Mouse (Mus musculus): Measurements from ENCODE around the gene Tab1. TPM values are rescaled to one million over a fixed set of nuclear protein-coding genes. Genes with fewer than 3 reads are reported as not detected.

Tab1 gene
- 47.5 and 48.5 TPM in 2 replicates for polyA plus RNA-seq (2016; fragmentation: Nextera tagmentation; extraction: Ambion mirVana)

DNA sequence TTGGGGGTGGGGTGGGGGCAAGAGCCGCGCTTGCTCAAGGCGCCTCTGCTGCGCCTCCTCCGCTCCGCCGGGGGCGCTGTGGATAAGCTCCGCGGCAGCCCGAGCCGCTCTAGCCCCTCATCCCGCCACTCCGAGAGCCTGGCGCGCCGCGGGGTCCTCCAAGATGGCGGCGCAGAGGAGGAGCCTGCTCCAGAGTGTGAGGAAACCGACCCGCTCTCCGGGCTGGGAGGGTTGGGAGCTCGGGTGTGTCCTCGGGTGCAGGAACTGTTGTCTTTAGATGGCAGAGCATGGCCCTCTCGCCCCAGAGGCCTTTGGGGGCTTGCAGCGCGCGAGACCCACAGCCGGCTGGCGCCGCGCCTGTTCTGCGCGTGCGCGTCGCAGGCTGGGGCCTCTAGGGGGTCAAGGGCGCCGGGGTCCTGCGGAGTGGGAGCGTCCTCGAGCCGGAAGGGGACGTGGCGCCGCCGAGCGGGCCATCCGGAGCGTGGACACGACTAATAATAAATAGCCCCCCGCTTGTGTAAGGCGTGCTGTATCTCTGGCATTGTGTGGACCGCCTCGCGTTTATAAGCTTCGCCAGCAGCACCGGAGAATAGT, at the start of gene Tab1:
Tab1 (plus strand) TSS at position 135 of the 594 bp plus-strand sequence.
- Histone ChIP-seq H3K4me2 (replicated peaks) (peak within 1 kb of the TSS; percentile 91), H3K9me3 (no peaks in the 10 kb centered on the region), H3K27ac (peak within 1 kb of the TSS; percentile 98), H3K9ac (peak within 1 kb of the TSS; percentile 83), H3K4me3 (peak within 1 kb of the TSS; percentile 63), H3K4me1 (peaks cover 12% of the 10 kb centered on the region), H3K36me3 (no peaks in the 10 kb centered on the region), H3K27me3 (no peaks in the 10 kb centered on the region)
- under 1% methylated on average over 59 of the region's 59 CpGs for WGBS
- peak; percentile 92 for ATAC-seq (ENCODE audit: insufficient number of reproducible peaks, insufficient read depth, low FRiP score, low TSS enrichment)

DNA sequence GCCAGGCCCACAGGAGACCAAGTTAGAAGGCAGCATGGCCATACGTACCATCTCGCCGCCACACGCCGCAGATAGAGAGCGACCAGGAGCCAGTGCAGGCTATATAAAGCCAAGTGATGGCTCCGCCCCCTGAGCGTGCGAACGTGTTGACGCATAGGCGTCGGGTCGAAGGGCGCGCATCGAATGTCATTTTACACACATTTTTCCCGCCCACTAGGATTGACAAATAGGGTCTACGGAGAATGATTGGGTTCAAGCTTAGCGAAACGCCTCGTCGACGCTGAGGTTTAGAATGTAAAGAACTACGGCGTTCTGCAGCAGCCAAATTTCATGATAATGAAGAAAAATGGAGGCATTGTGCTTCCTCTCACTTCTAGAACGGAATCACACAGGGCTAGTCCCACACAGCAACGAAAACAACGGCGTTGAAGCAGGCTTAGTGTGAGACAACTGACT, 49.6 kb upstream of the Tab1 start:
- Histone ChIP-seq H3K9ac (peak overlapping the region; percentile 95), H3K4me1 (peaks cover 26% of the 10 kb centered on the region), H3K9me3 (no peaks in the 10 kb centered on the region), H3K4me3 (peak overlapping the region; percentile 92), H3K4me2 (replicated peaks) (peak overlapping the region; percentile 71), H3K27ac (peak overlapping the region; percentile 94), H3K36me3 (peaks cover 39% of the 10 kb centered on the region), H3K27me3 (no peaks in the 10 kb centered on the region)
- ATAC-seq (ENCODE audit: insufficient number of reproducible peaks, insufficient read depth, low FRiP score, low TSS enrichment): peak; percentile 89
- WGBS: under 1% methylated on average over 30 of the region's 30 CpGs

DNA sequence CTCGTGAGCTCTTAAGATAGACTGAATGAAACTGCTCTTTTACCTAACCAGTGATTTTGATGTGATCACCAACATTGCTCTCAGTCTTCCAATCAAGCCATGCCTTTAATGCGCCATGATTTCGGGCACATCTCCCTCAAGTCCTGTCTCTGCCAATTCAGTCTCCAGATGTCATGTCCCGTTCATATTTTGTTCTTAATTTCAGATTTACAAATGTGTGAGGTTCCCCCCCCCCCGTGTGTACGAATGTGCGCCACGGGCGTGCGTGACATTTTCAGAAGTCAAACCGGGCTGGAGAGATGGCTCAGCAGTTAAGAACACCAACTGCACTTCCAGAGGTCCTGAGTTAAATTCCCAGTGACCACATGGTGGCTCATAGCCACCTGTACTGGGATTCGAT, 49.2 kb upstream of the Tab1 start:
- H3K4me1 ChIP-seq: peaks cover 26% of the 10 kb centered on the region
- peak overlapping the region; percentile 94 for H3K27ac ChIP-seq
- no peaks in the 10 kb centered on the region for H3K27me3 ChIP-seq
- peak overlapping the region; percentile 54 for H3K9ac ChIP-seq
- peak overlapping the region; percentile 92 for H3K4me3 ChIP-seq
- H3K9me3 ChIP-seq: no peaks in the 10 kb centered on the region
- peak overlapping the region; percentile 71 for H3K4me2 ChIP-seq (replicated peaks)
- H3K36me3 ChIP-seq: peaks cover 35% of the 10 kb centered on the region
- ATAC-seq (ENCODE audit: insufficient number of reproducible peaks, insufficient read depth, low FRiP score, low TSS enrichment): 0 out of 2 replicates have a peak, but pooled peaks have one; percentile 8
- 2% methylated on average over 12 of the region's 12 CpGs for WGBS

DNA sequence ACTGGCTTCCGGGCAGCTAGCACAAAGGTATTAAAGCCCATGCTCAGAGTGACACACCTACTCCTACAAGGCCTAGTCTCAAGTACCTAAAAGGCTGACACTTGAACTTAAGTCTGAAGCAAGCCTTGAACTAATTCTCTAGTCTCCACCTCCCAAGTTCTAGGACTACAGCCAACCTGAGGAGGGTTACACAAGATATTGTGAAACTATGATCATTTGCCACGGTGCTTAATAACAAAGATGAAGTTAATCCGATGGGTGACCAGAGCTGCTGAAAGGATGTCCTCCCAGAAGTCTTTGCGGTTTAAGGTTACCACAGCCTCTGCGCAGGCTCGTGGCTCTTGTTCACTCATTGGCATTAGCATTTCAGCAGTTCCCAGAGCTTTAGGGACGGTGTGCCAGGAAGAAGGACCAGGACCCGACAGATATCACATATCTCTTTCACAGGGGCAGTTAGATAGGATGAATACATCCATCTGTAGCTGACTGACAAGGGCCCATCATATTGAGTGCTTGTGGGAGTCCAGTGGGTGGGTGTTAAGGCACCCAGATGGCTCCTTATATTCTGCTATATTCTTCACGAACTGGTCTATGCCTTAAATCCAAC, 45.4 kb upstream of the Tab1 start:
- H3K4me1 ChIP-seq: peaks cover 4% of the 10 kb centered on the region; the same call in 1 of the 2 replicates
- H3K36me3 ChIP-seq: no peaks in the 10 kb centered on the region
- peaks cover 35% of the 10 kb centered on the region for H3K27me3 ChIP-seq
- no peak overlapping the region for H3K9ac ChIP-seq
- 81% methylated on average over 9 of the region's 9 CpGs for WGBS
- no peak overlapping the region for H3K4me3 ChIP-seq
- ATAC-seq (ENCODE audit: insufficient number of reproducible peaks, insufficient read depth, low FRiP score, low TSS enrichment): no peak
- H3K9me3 ChIP-seq: no peaks in the 10 kb centered on the region
- no peak overlapping the region for H3K27ac ChIP-seq
- H3K4me2 ChIP-seq (replicated peaks): no peak overlapping the region

DNA sequence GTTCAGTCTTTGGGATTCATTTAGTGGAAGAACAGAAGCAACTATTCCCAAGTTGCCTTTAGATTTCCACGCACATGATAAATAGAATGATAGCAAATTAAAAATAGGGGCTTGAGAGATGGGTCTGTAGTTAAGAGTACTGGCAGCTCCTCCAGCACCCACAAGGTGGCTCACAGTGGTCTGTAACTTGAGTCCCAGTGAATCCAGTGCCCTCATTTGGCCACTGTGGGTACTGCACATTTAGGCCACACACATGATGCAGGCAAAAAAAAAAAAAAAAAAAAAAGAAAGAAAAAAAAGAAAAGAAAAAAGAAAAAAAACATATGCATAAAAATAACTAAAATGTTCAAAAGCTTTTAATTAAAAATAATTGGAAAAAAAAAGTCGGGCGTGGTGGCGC, 44.3 kb upstream of the Tab1 start:
- WGBS: 25% methylated on average over 4 of the region's 4 CpGs
- no peak overlapping the region for H3K27ac ChIP-seq
- H3K9ac ChIP-seq: no peak overlapping the region
- no peak overlapping the region for H3K4me3 ChIP-seq
- H3K4me1 ChIP-seq: peaks cover 4% of the 10 kb centered on the region; the same call in 1 of the 2 replicates
- H3K27me3 ChIP-seq: peaks cover 46% of the 10 kb centered on the region
- H3K4me2 ChIP-seq (replicated peaks): no peak overlapping the region
- H3K36me3 ChIP-seq: no peaks in the 10 kb centered on the region
- no peaks in the 10 kb centered on the region for H3K9me3 ChIP-seq
- no peak for ATAC-seq (ENCODE audit: insufficient number of reproducible peaks, insufficient read depth, low FRiP score, low TSS enrichment)

DNA sequence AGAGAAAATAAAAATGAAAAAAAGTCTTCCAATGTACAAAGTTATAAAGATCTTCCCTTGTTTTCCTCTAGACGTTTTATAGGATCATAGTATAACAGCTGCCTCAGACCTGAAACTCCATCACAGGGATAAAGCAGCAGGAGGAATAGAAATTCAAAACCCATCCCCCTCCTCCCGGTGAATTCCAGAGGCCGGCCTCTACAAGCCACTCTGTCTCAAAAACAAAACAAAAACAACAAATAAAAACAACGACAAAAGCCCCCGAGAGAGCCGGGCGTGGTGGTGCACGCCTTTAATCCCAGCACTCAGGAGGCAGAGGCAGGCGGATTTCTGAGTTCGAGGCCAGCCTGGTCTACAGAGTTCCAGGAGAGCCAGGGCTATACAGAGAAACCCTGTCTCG, 42.8 kb upstream of the Tab1 start:
- H3K9ac ChIP-seq: no peak overlapping the region
- no peaks in the 10 kb centered on the region for H3K9me3 ChIP-seq
- ATAC-seq (ENCODE audit: insufficient number of reproducible peaks, insufficient read depth, low FRiP score, low TSS enrichment): no peak
- H3K4me3 ChIP-seq: no peak overlapping the region
- no peaks in the 10 kb centered on the region for H3K36me3 ChIP-seq
- no peak overlapping the region for H3K4me2 ChIP-seq (replicated peaks)
- H3K27me3 ChIP-seq: peaks cover 51% of the 10 kb centered on the region
- 70% methylated on average over 11 of the region's 11 CpGs for WGBS
- peaks cover 4% of the 10 kb centered on the region; the same call in 1 of the 2 replicates for H3K4me1 ChIP-seq
- H3K27ac ChIP-seq: no peak overlapping the region

DNA sequence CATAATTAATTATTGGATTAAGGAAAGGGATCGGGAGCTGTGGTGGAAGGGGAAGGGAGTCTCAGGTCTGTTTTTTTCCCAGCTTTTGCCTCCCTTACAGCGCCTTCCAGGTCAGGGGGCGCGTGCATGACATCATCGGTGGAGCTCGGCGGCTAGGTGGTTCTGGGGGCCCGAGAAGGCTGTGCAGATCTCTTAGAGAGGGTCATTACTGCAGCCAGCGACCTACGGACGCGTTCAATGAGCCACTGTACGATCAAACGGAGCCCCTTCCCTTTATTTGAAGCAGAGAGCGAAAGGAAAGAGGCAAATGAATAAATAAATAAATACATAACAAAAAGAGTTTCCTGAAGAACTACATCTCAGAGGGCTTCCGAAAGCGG, 42.2 kb upstream of the Tab1 start:
- H3K9me3 ChIP-seq: no peaks in the 10 kb centered on the region
- H3K9ac ChIP-seq: peak overlapping the region; percentile 57
- H3K36me3 ChIP-seq: no peaks in the 10 kb centered on the region
- no peak overlapping the region for H3K27ac ChIP-seq
- 2% methylated on average over 17 of the region's 17 CpGs for WGBS
- ATAC-seq (ENCODE audit: insufficient number of reproducible peaks, insufficient read depth, low FRiP score, low TSS enrichment): no peak
- peak overlapping the region; percentile 87 for H3K4me2 ChIP-seq (replicated peaks)
- peaks cover 4% of the 10 kb centered on the region; the same call in 1 of the 2 replicates for H3K4me1 ChIP-seq
- peaks cover 54% of the 10 kb centered on the region for H3K27me3 ChIP-seq
- H3K4me3 ChIP-seq: peak overlapping the region; percentile 59

DNA sequence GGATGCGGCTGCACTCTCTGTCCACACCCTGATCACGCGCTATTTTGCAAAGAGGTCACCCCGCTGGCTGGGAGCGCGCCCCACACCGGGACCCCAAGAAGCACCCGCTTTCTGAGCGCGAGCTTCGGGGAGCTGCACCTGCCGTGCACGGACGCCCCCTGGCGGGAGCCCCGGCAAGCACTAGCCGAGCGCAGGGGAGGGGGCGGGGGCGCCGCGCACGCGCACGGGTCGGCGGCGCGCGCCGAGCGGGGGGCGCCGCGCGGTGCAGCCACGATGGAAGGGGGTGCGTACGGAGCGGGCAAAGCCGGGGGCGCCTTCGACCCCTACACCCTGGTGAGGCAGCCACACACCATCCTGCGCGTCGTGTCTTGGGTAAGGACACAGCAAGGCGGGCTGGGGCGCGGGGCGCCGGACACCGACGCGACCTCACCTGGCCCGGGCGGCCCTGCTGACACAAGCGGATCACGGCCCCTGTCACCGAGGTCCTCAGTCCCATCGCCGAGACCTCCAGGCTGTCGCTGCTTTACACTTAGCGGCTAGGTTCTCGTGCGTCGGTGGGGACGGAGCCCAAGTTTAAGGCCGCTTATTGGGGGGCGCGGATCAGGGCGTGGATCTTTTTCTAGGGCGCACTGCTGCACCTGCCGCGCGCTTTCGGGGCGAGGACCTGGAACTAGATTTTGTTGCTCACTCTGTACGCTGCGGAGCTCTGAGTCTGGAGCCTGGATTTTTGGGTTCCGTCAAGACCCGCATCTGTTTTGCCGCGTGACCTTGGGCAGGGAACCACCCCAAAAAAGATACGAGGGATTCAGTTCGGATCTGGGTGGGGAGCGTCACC, 41.6 kb upstream of the Tab1 start, which contains the start of the genes Syngr1 and Rpl3:
Syngr1 (plus strand) TSS at position 214 of the 835 bp plus-strand sequence.
Rpl3 (minus strand) TSS at position 748 of the 835 bp plus-strand sequence.
- H3K27ac ChIP-seq: no peak within 1 kb of the TSS
- peak within 1 kb of the TSS; percentile 59 for H3K4me3 ChIP-seq
- 0 out of 2 replicates have a peak, but pooled peaks have one; percentile 53 for ATAC-seq (ENCODE audit: insufficient number of reproducible peaks, insufficient read depth, low FRiP score, low TSS enrichment)
- H3K4me1 ChIP-seq: peaks cover 4% of the 10 kb centered on the region; the same call in 1 of the 2 replicates
- peak within 1 kb of the TSS; percentile 87 for H3K4me2 ChIP-seq (replicated peaks)
- peaks cover 60% of the 10 kb centered on the region for H3K27me3 ChIP-seq
- no peaks in the 10 kb centered on the region for H3K9me3 ChIP-seq
- peak within 1 kb of the TSS; percentile 57 for H3K9ac ChIP-seq
- WGBS: 1% methylated on average over 85 of the region's 86 CpGs
- H3K36me3 ChIP-seq: no peaks in the 10 kb centered on the region

DNA sequence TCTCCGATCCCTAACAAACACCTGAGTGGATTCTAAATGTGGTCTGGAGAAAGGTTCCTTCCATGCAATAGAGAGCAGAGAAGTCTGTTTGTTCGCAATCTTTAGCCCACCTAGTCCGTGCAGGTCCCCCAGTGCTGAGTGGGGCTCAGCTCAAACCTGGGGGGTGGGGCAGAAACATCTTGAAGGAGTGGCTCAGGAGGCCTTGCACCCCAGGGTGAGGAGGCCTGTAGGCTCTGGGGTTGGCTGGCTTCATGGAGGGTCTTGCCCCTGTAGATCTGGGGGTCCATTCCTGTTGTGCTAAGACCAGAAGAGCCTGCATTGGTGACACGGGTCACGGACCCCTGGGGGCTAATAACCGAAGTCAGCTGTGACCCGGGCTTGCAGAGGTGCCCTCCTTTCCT, 40.9 kb upstream of the Tab1 start:
- Histone ChIP-seq H3K27ac (no peak overlapping the region), H3K27me3 (peaks cover 61% of the 10 kb centered on the region), H3K9me3 (no peaks in the 10 kb centered on the region), H3K4me2 (replicated peaks) (peak overlapping the region; percentile 87), H3K36me3 (no peaks in the 10 kb centered on the region), H3K4me1 (peaks cover 4% of the 10 kb centered on the region; the same call in 1 of the 2 replicates), H3K9ac (no peak overlapping the region), H3K4me3 (peak overlapping the region; percentile 59)
- ATAC-seq (ENCODE audit: insufficient number of reproducible peaks, insufficient read depth, low FRiP score, low TSS enrichment): no peak
- WGBS: 16% methylated on average over 7 of the region's 7 CpGs

DNA sequence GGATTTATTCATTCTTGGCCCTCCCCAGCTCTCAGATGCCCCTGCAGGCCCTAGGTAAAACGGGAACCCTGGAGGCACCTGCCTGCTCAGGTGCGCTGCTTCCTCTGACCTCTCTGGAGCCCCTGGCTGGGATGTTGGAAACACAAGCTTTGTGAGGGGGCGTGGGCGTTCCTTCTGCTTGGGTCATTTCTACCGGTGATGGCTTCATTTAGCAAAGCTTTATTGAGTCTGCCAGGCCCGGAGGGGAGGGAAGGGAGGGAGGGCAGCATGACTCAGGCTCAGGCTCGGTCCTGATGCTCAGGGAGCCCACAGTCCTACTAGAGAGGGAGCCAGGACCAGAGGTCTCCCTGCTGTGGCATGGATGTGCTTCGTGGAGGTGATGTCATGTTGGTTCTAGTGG, 40.3 kb upstream of the Tab1 start:
- peak overlapping the region; percentile 87; the same call in 1 of the 2 replicates for H3K4me2 ChIP-seq (replicated peaks)
- no peak overlapping the region for H3K27ac ChIP-seq
- no peak overlapping the region for H3K9ac ChIP-seq
- whole genome bisulfite sequencing: 15% methylated on average over 8 of the region's 8 CpGs
- no peak for ATAC-seq (ENCODE audit: insufficient number of reproducible peaks, insufficient read depth, low FRiP score, low TSS enrichment)
- no peaks in the 10 kb centered on the region for H3K9me3 ChIP-seq
- H3K36me3 ChIP-seq: no peaks in the 10 kb centered on the region
- H3K4me3 ChIP-seq: no peak overlapping the region
- H3K4me1 ChIP-seq: peaks cover 10% of the 10 kb centered on the region
- H3K27me3 ChIP-seq: peaks cover 61% of the 10 kb centered on the region

DNA sequence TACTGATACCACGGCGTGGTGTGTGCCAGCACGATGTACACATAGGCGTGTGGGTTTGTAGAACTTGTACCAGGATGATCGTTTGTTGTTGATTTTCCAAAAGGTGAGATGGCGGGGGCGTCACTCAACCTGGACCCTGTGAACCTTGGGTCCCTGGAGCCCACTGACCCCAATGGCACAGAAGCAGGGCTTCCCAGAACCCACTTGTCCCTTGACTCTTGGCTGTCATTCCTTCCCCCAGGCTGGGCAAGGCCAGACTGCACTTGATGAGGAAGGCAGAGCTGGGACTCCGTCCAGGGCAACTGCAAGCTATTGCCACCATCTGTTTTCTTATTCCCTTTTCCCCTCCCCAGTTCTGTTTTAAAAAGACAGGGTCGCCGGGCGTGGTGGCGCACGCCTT, 38.7 kb upstream of the Tab1 start:
- H3K27me3 ChIP-seq: peaks cover 67% of the 10 kb centered on the region
- H3K9ac ChIP-seq: no peak overlapping the region
- H3K9me3 ChIP-seq: no peaks in the 10 kb centered on the region
- H3K27ac ChIP-seq: no peak overlapping the region
- no peak overlapping the region for H3K4me3 ChIP-seq
- no peak for ATAC-seq (ENCODE audit: insufficient number of reproducible peaks, insufficient read depth, low FRiP score, low TSS enrichment)
- peaks cover 21% of the 10 kb centered on the region for H3K4me1 ChIP-seq
- H3K4me2 ChIP-seq (replicated peaks): no peak overlapping the region
- H3K36me3 ChIP-seq: no peaks in the 10 kb centered on the region
- 88% methylated on average over 13 of the region's 13 CpGs for WGBS
